Mouse (Mus musculus) CH12.LX (cell line): ENCODE data around the gene Vwa7. TPM values are rescaled to one million over a fixed set of nuclear protein-coding genes. Genes with fewer than 3 reads are reported as not detected.

Experiments
- DNase-seq: peaks from one replicate; pipeline ENCODE4 v3.0.0-alpha.2; 2013; ENCODE audit errors: extremely low read depth
- H3K27ac ChIP-seq: 2 replicates; pipeline ENCODE4 v1.5.1; 2012; ENCODE audit warnings: low read depth, mild to moderate bottlenecking, control low read depth, moderate library complexity; ENCODE audit not compliant: insufficient read depth
- H3K27me3 ChIP-seq: replicated peaks from 2 replicates; pipeline ENCODE3; 2012; ENCODE audit warnings: inconsistent platforms
- H3K36me3 ChIP-seq, 2 experiments: replicated peaks in 1 of 2; 2 replicates each; pipeline versions ENCODE3 to v1.6.1; 2012; ENCODE audit warnings: inconsistent platforms in 1 of 2, low read length in 1 of 2, mild to moderate bottlenecking in 1 of 2, mixed read lengths in 1 of 2, moderate library complexity in 1 of 2; ENCODE audit not compliant: control insufficient read depth in 1 of 2, insufficient read depth in 1 of 2
- H3K4me1 ChIP-seq, 2 experiments: 2 replicates each; pipeline ENCODE4 v1.6.1; 2012; ENCODE audit warnings: inconsistent platforms in 1 of 2, moderate library complexity in 1 of 2; ENCODE audit not compliant: insufficient read depth in 2 of 2, control insufficient read depth in 1 of 2
- H3K4me2 ChIP-seq: 2 replicates; pipeline ENCODE4 v1.6.1; 2012; ENCODE audit warnings: low read depth, mild to moderate bottlenecking, control low read depth; ENCODE audit not compliant: poor library complexity, insufficient read depth, severe bottlenecking
- H3K4me3 ChIP-seq, 3 experiments: fragments of 150-350 bp in 1 of 3; sonication (generic) in 1 of 3; replicated peaks in 1 of 3; 2 replicates each; pipeline versions ENCODE3 to v1.5.1; 2011 to 2012; ENCODE audit warnings: low read depth in 2 of 3, low read length in 2 of 3, mild to moderate bottlenecking in 2 of 3, moderate library complexity in 2 of 3, control low read depth in 1 of 3, improper control_type of control experiment in 1 of 3, inconsistent platforms in 1 of 3, mixed read lengths in 1 of 3; ENCODE audit not compliant: poor library complexity in 1 of 3
- H3K79me2 ChIP-seq: replicated peaks from 2 replicates; pipeline ENCODE4 v1.6.1; 2012; ENCODE audit warnings: mild to moderate bottlenecking, moderate library complexity; ENCODE audit not compliant: control insufficient read depth, poor library complexity, insufficient read depth, severe bottlenecking; ENCODE audit errors: extremely low read depth
- H3K9ac ChIP-seq: 2 replicates; pipeline ENCODE4 v1.6.1; 2012; ENCODE audit warnings: low read depth, mild to moderate bottlenecking, control low read depth, moderate library complexity; ENCODE audit not compliant: insufficient read depth
- H3K9me3 ChIP-seq: replicated peaks from 2 replicates; pipeline ENCODE3; 2012; ENCODE audit warnings: low read length, inconsistent platforms, mixed read lengths
- CTCF ChIP-seq, 2 experiments: IDR thresholded peaks in 1 of 2; conservative IDR thresholded peaks in 1 of 2; 2 replicates each; pipeline ENCODE4 v1.5.1; 2011 to 2012; ENCODE audit warnings: low read depth in 2 of 2, low read length in 2 of 2, improper control_type of control experiment in 1 of 2, inconsistent platforms in 1 of 2, mild to moderate bottlenecking in 1 of 2, moderate library complexity in 1 of 2
- E2F4 ChIP-seq: IDR thresholded peaks from 2 replicates; pipeline ENCODE4 v1.6.1; 2011; ENCODE audit warnings: low read depth, low read length, improper control_type of control experiment; ENCODE audit not compliant: insufficient replicate concordance
- ELF1 ChIP-seq: IDR thresholded peaks from 2 replicates; pipeline ENCODE4 v1.6.1; 2014; ENCODE audit warnings: low read depth, mild to moderate bottlenecking, inconsistent platforms, low read length, improper control_type of control experiment
- EP300 ChIP-seq: IDR thresholded peaks from 2 replicates; pipeline ENCODE4 v1.6.1; 2011; ENCODE audit warnings: low read length, improper control_type of control experiment
- GABPA ChIP-seq: IDR thresholded peaks from 2 replicates; pipeline ENCODE4 v1.6.1; 2012; ENCODE audit warnings: low read depth, low read length, improper control_type of control experiment, inconsistent platforms; ENCODE audit not compliant: insufficient replicate concordance
- HCFC1 ChIP-seq: IDR thresholded peaks from 2 replicates; pipeline ENCODE4 v1.6.1; 2012; ENCODE audit warnings: low read depth, mild to moderate bottlenecking, inconsistent platforms, low read length, improper control_type of control experiment
- KAT2A ChIP-seq: IDR thresholded peaks from 2 replicates; pipeline ENCODE4 v1.6.1; 2012; ENCODE audit warnings: low read length, improper control_type of control experiment, inconsistent platforms; ENCODE audit not compliant: insufficient replicate concordance
- MAX ChIP-seq: IDR thresholded peaks from 2 replicates; pipeline ENCODE4 v1.6.1; 2011; ENCODE audit warnings: low read length, improper control_type of control experiment
- MAZ ChIP-seq: IDR thresholded peaks from 2 replicates; pipeline ENCODE4 v1.6.1; 2012; ENCODE audit warnings: low read depth, mild to moderate bottlenecking, inconsistent platforms, low read length, improper control_type of control experiment, moderate library complexity
- NRF1 ChIP-seq: IDR thresholded peaks from 2 replicates; pipeline ENCODE4 v1.6.1; 2014; ENCODE audit warnings: low read depth, mild to moderate bottlenecking, inconsistent platforms, low read length, improper control_type of control experiment, moderate library complexity
- POLR2A ChIP-seq: IDR thresholded peaks from 2 replicates; pipeline ENCODE4 v1.6.1; 2011; ENCODE audit warnings: low read depth, mild to moderate bottlenecking, improper control_type of control experiment, low read length
- RAD21 ChIP-seq: IDR thresholded peaks from 2 replicates; pipeline ENCODE4 v1.6.1; 2011; ENCODE audit warnings: low read depth, mild to moderate bottlenecking, low read length, improper control_type of control experiment, moderate library complexity
- RCOR1 ChIP-seq: conservative IDR thresholded peaks from 2 replicates; pipeline ENCODE4 v1.6.1; 2012; ENCODE audit warnings: low read depth, mild to moderate bottlenecking, inconsistent platforms, low read length, improper control_type of control experiment
- SMC3 ChIP-seq: IDR thresholded peaks from 2 replicates; pipeline ENCODE4 v1.6.1; 2011; ENCODE audit warnings: low read depth, low read length, improper control_type of control experiment
- USF1 ChIP-seq: IDR thresholded peaks from 2 replicates; pipeline ENCODE4 v1.6.1; 2014; ENCODE audit warnings: low read depth, mild to moderate bottlenecking, inconsistent platforms, low read length, improper control_type of control experiment
- ZMIZ1 ChIP-seq: IDR thresholded peaks from 2 replicates; pipeline ENCODE4 v1.6.1; 2012; ENCODE audit warnings: low read depth, mild to moderate bottlenecking, inconsistent platforms, low read length, improper control_type of control experiment
- dilution Hi-C: fragments of 300-500 bp; cut with MboI; formaldehyde crosslinking; loops from 2 replicates; pipeline ENCODE4 v1.14.3; 2020; ENCODE audit warnings: low sequenced_read_pairs; ENCODE audit not compliant: extremely low pct_unique_long_range_greater_than_20kb, extremely low pct_ligation_motif_present
- in situ Hi-C: fragments of 300-500 bp; cut with MboI; formaldehyde crosslinking; loops from 3 replicates; pipeline ENCODE4 v1.14.3; 2019; ENCODE audit warnings: low sequenced_read_pairs, low pct_ligation_motif_present, low pct_unique_long_range_greater_than_20kb, mixed read lengths
- polyA plus RNA-seq: library from polyadenylated mRNA; unstranded; fragments of >175 nt; gene quantifications from 2 replicates; pipeline ENCODE4 v1.2.1, GENCODE M21; 2012; ENCODE audit warnings: low read depth; ENCODE audit not compliant: insufficient read length
- total RNA-seq, 2 experiments: library from RNA; depleted of rRNA; stranded (reverse); fragments of 300-350 nt in 1 of 2; fragments of >200 nt in 1 of 2; gene quantifications; 2 replicates each; pipeline ENCODE4 v1.2.3; 2012 to 2014

Vwa7 gene
- total and polyA plus RNA-seq, 3 experiments, result 0.42 to 1.2 TPM; not detected in 1

- TF ChIP-seq KAT2A, result no peak
- peak; percentile 39; the same call in 1 of the 2 replicates for TF ChIP-seq MAX
- peak; percentile 77 for TF ChIP-seq POLR2A
Measured at GRCm38 (mm10) chr17:35027277-35028068, 11.1 kb downstream of the Vwa7 start, which contains the start of gene Sapcd1 (continued).

GRCm38 (mm10) chr17:35028315-35028714 is 11.9 kb downstream of the Vwa7 start:
- dilution Hi-C loops, result no loop called here
- no peaks in the 10 kb centered on the region; the same call in none of the 2 replicates for H3K79me2 ChIP-seq
- peaks cover 20 to 78% of the 10 kb centered on the region in 2 experiments for H3K4me1 ChIP-seq
- peaks cover 4 to 54% of the 10 kb centered on the region in 2 experiments for H3K36me3 ChIP-seq
- no peaks in the 10 kb centered on the region for H3K9me3 ChIP-seq
- H3K9ac ChIP-seq, result peak overlapping the region; percentile 70; the same call in 1 of the 2 replicates
- no peak for TF ChIP-seq RAD21
- TF ChIP-seq ZMIZ1, result no peak
- TF ChIP-seq SMC3, result no peak
- TF ChIP-seq E2F4, result no peak
- TF ChIP-seq MAZ, result no peak
- TF ChIP-seq USF1, result no peak
- TF ChIP-seq POLR2A, result no peak
- no peak for TF ChIP-seq KAT2A
- no peak for TF ChIP-seq RCOR1
- TF ChIP-seq GABPA, result no peak
- TF ChIP-seq EP300, result no peak
- TF ChIP-seq HCFC1, result no peak
- TF ChIP-seq ELF1, result no peak
- TF ChIP-seq MAX, result no peak
- TF ChIP-seq CTCF (conservative IDR thresholded peaks at IDR 0.05 in 1 of 2, IDR thresholded peaks at IDR 0.05 in 1 of 2; ENCODE audit: low read depth in 2 of 2, low read length in 2 of 2), result no peak
- TF ChIP-seq NRF1, result no peak
- in situ Hi-C loops, result loop anchor here (10.0 kb wide), 1 partner anchor 86 kb away; the partner anchor contains the start of gene Ly6g5b
- 0 out of 2 replicates have a peak overlapping the region, but pooled peaks have one; percentile 14 for H3K4me2 ChIP-seq
- DNase-seq, result no peak
- H3K27me3 ChIP-seq, result no peaks in the 10 kb centered on the region
- H3K27ac ChIP-seq, result peak overlapping the region; percentile 26; the same call in 1 of the 2 replicates
- H3K4me3 ChIP-seq, result no peak overlapping the region
